26 mouse cellular contexts compared by ENCODE assay signal in the genomic region with DNA sequence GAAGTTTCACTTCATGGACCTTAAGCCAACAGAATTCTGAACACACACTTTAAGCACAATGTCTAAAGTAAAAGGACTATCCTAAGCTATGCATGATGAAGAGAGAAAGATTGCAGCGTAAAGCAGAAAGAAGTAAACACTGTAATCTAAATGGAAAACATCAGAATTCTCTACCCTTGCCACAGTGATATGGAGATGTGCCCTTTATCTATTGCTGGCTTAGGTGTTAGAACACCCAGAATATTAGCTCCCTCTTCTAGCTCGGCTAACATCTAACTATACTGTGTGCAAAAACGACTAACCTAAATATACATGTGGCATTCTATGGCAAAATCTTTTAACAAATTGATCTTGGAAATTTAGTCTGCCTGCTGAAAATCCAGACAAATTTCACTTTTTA.
DNase-seq lines count a peak whose midpoint lies in the region; ATAC-seq and TF ChIP-seq lines count a peak whose summit lies in the region.
"Had no signal": no experiment of that assay in that cellular context is flagged by ENCODE, and none has a peak within 500 bp of the region (broad histone marks: within the 10 kb centered on the region; RNA-seq: fewer than 3 reads in every experiment).

No protein-coding gene starts in this region.

- H3K4me2 ChIP-seq in liver, embryonic 11.5 days = no peak overlapping the region
- H3K4me2 ChIP-seq in liver, postnatal 0 days (ENCODE audit: low read depth, low read length) = no peak overlapping the region
- H3K4me2 ChIP-seq in liver, embryonic 13.5 days = no peak overlapping the region
- H3K4me2 ChIP-seq in liver, embryonic 15.5 days = no peak overlapping the region
- H3K4me2 ChIP-seq: embryonic facial prominence, embryonic 13.5 days; embryonic facial prominence, embryonic 15.5 days; forebrain, embryonic 13.5 days; forebrain, embryonic 15.5 days had no signal

- H3K36me3 ChIP-seq in liver, embryonic 11.5 days (ENCODE audit: control insufficient read depth, insufficient read depth, low read length) = no peaks in the 10 kb centered on the region
- H3K36me3 ChIP-seq in liver, postnatal 0 days (replicated peaks; ENCODE audit: insufficient read depth, low read length) = no peaks in the 10 kb centered on the region
- H3K36me3 ChIP-seq in liver, embryonic 13.5 days = no peaks in the 10 kb centered on the region
- H3K36me3 ChIP-seq in liver, embryonic 15.5 days (replicated peaks) = no peaks in the 10 kb centered on the region
- H3K36me3 ChIP-seq: embryonic facial prominence, embryonic 13.5 days; embryonic facial prominence, embryonic 15.5 days; forebrain, embryonic 15.5 days; G1E had no signal

- no peaks in the 10 kb centered on the region for H3K4me1 ChIP-seq in liver, embryonic 11.5 days (replicated peaks; ENCODE audit: control insufficient read depth, insufficient read depth, low read length)
- no peaks in the 10 kb centered on the region for H3K4me1 ChIP-seq in liver, postnatal 0 days (ENCODE audit: insufficient read depth)
- H3K4me1 ChIP-seq in liver, embryonic 13.5 days (replicated peaks) = peaks cover 4% of the 10 kb centered on the region
- 0 out of 2 replicates have a peak, but pooled peaks cover 3% of the 10 kb centered on the region for H3K4me1 ChIP-seq in liver, embryonic 15.5 days (replicated peaks)
- H3K4me1 ChIP-seq: embryonic facial prominence, embryonic 13.5 days; embryonic facial prominence, embryonic 15.5 days; forebrain, embryonic 13.5 days had no signal

- TF ChIP-seq CTCF in liver, postnatal 0 days (IDR thresholded peaks at IDR 0.05; ENCODE audit: low read depth) = no peak

- no peaks in the 10 kb centered on the region for H3K9me3 ChIP-seq in liver, embryonic 11.5 days (ENCODE audit: control insufficient read depth, low read length)
- H3K9me3 ChIP-seq in liver, postnatal 0 days (ENCODE audit: low read length) = no peaks in the 10 kb centered on the region
- no peaks in the 10 kb centered on the region for H3K9me3 ChIP-seq in liver, embryonic 13.5 days (replicated peaks)
- no peaks in the 10 kb centered on the region for H3K9me3 ChIP-seq in liver, embryonic 15.5 days (replicated peaks)
- H3K9me3 ChIP-seq: embryonic facial prominence, embryonic 13.5 days; embryonic facial prominence, embryonic 15.5 days; forebrain, embryonic 13.5 days; forebrain, embryonic 15.5 days; G1E had no signal

- 67% methylated on average over 3 of the region's 3 CpGs for WGBS in liver, embryonic 11.5 days
- 55% methylated on average over 3 of the region's 3 CpGs for WGBS in liver, postnatal 0 days (ENCODE audit: insufficient replicate concordance)
- WGBS in liver, embryonic 13.5 days (ENCODE audit: insufficient replicate concordance) = 35% methylated on average over 3 of the region's 3 CpGs
- 34% methylated on average over 3 of the region's 3 CpGs for WGBS in liver, embryonic 15.5 days (ENCODE audit: insufficient replicate concordance)

- no peak overlapping the region for H3K9ac ChIP-seq in liver, embryonic 11.5 days (ENCODE audit: low read depth, low read length)
- H3K9ac ChIP-seq in liver, postnatal 0 days (replicated peaks) = no peak overlapping the region
- no peak overlapping the region for H3K9ac ChIP-seq in liver, embryonic 13.5 days
- H3K9ac ChIP-seq in liver, embryonic 15.5 days = no peak overlapping the region
- H3K9ac ChIP-seq: embryonic facial prominence, embryonic 13.5 days; embryonic facial prominence, embryonic 15.5 days; forebrain, embryonic 13.5 days; forebrain, embryonic 15.5 days had no signal

- peak; percentile 44; the same call in 1 of the 2 replicates for ATAC-seq in liver, embryonic 11.5 days (replicated peaks; ENCODE audit: low FRiP score)
- no peak for ATAC-seq in liver, postnatal 0 days
- ATAC-seq in liver, embryonic 13.5 days (ENCODE audit: low read depth) = peak; percentile 69
- ATAC-seq in liver, embryonic 15.5 days (ENCODE audit: insufficient read depth) = 0 out of 2 replicates have a peak, but pooled peaks have one; percentile 28
- 0 out of 2 replicates have a peak, but pooled peaks have one; percentile 34 for ATAC-seq in megakaryocyte-erythroid progenitor cell, adult 5-6 weeks (replicated peaks; ENCODE audit: low FRiP score, low TSS enrichment, poor library complexity, severe bottlenecking)
- ATAC-seq in erythroblast, adult 5-6 weeks (replicated peaks; ENCODE audit: low FRiP score, poor library complexity, severe bottlenecking) = no peak
- ATAC-seq: CD4-positive, CD25-positive, alpha-beta regulatory T cell, adult 4 months; forebrain, embryonic 13.5 days; forebrain, embryonic 15.5 days; Patski had no signal

- H3K27ac ChIP-seq in liver, embryonic 11.5 days (ENCODE audit: low read depth, low read length) = no peak overlapping the region
- H3K27ac ChIP-seq in liver, postnatal 0 days (ENCODE audit: low read depth) = no peak overlapping the region
- no peak overlapping the region for H3K27ac ChIP-seq in liver, embryonic 13.5 days
- H3K27ac ChIP-seq in liver, embryonic 15.5 days (replicated peaks) = no peak overlapping the region
- H3K27ac ChIP-seq: embryonic facial prominence, embryonic 13.5 days; embryonic facial prominence, embryonic 15.5 days; forebrain, embryonic 13.5 days; forebrain, embryonic 15.5 days had no signal

- DNase-seq in liver, embryonic 11.5 days (ENCODE audit: low spot score) = no peak
- DNase-seq in liver, postnatal 0 days = no peak
- no peak for DNase-seq in liver, embryonic 13.5 days
- no peak for DNase-seq in right cerebral cortex, postnatal 4 days
- DNase-seq: adrenal gland, adult 2 months; adrenal gland, postnatal 10 days; adrenal gland, postnatal 25 days; B cell, adult 2 months; cerebellum, adult 11 months; cerebellum, adult 18-20 months; cerebellum, adult 8-10 months; cerebellum, adult 9-11 months; cerebellum, postnatal 14 days; cerebellum, postnatal 36 days; embryo, embryonic 11 days had no signal

- no peaks in the 10 kb centered on the region for H3K27me3 ChIP-seq in liver, embryonic 11.5 days (replicated peaks; ENCODE audit: control insufficient read depth, insufficient read depth, low read length)
- H3K27me3 ChIP-seq in liver, postnatal 0 days (ENCODE audit: insufficient read depth, low read length) = no peaks in the 10 kb centered on the region
- H3K27me3 ChIP-seq in liver, embryonic 13.5 days = no peaks in the 10 kb centered on the region
- H3K27me3 ChIP-seq in liver, embryonic 15.5 days = no peaks in the 10 kb centered on the region
- H3K27me3 ChIP-seq: CH12.LX; embryonic facial prominence, embryonic 13.5 days; embryonic facial prominence, embryonic 15.5 days; forebrain, embryonic 13.5 days; forebrain, embryonic 15.5 days; Patski had no signal

- no peak overlapping the region for H3K4me3 ChIP-seq in liver, embryonic 11.5 days (ENCODE audit: low read depth, low read length)
- H3K4me3 ChIP-seq in liver, postnatal 0 days (ENCODE audit: low read depth, low read length) = no peak overlapping the region
- H3K4me3 ChIP-seq in liver, embryonic 13.5 days (replicated peaks) = no peak overlapping the region
- no peak overlapping the region for H3K4me3 ChIP-seq in liver, embryonic 15.5 days (replicated peaks)
- H3K4me3 ChIP-seq: embryonic facial prominence, embryonic 13.5 days; embryonic facial prominence, embryonic 15.5 days; forebrain, embryonic 13.5 days; forebrain, embryonic 15.5 days had no signal

- TF ChIP-seq EP300 in liver, postnatal 0 days (IDR thresholded peaks at IDR 0.05; ENCODE audit: low read depth) = no peak

Comparison
In these comparisons a context has a peak if more than half of its experiments do, and no peak if none do; other contexts are left out.
1. ATAC-seq: peak in liver, embryonic 11.5 days (single experiment), liver, embryonic 13.5 days (single experiment), liver, embryonic 15.5 days (single experiment) and megakaryocyte-erythroid progenitor cell, adult 5-6 weeks (single experiment); none in liver, postnatal 0 days (single experiment) and erythroblast, adult 5-6 weeks (single experiment).